Mouse (Mus musculus) c-Kit-negative CD71-positive TER-119-positive erythroid progenitor cells, embryonic 14.5 days (primary cell): ENCODE results near the gene Borcs6.

Experiments used
- DNase-seq: peaks from one replicate; pipeline ENCODE4 v3.0.0-alpha.2; 2013; ENCODE audit warnings: low read depth, low spot score

The Borcs6 gene

DNA sequence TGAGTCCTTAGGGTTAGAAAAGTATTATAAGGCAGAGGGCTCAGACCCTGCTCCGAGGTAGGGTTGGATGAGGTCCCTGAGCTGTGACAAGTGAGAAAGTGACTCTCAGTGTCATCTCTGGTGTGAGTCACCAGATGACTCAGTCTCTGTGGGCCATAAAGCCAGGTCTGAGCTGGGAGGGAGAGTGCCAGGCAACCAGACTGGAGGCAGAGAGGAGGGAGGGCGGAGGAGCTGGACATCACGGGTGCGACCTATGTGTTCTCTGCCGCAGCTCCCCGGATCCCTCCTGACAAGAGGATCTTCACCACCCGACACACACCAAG is 42.8 kb downstream of the Borcs6 start:
- DNase-seq, result no peak

DNA sequence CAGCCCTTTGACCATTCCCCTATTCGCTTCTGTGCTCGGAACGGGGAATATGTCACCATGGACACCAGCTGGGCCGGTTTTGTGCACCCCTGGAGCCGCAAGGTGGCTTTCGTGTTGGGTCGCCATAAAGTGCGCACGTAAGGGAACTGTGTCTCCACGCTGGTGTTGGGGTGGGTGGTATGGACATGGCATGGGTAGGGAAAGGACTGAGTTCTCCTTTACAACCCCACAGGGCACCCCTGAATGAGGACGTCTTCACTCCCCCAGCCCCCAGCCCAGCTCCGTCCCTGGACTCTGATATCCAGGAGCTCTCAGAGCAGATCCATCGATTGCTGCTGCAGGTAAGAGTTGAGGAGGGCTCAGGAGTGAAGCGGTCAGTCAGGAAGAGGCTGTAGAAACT is 43.6 kb downstream of the Borcs6 start:
- DNase-seq, result no peak

DNA sequence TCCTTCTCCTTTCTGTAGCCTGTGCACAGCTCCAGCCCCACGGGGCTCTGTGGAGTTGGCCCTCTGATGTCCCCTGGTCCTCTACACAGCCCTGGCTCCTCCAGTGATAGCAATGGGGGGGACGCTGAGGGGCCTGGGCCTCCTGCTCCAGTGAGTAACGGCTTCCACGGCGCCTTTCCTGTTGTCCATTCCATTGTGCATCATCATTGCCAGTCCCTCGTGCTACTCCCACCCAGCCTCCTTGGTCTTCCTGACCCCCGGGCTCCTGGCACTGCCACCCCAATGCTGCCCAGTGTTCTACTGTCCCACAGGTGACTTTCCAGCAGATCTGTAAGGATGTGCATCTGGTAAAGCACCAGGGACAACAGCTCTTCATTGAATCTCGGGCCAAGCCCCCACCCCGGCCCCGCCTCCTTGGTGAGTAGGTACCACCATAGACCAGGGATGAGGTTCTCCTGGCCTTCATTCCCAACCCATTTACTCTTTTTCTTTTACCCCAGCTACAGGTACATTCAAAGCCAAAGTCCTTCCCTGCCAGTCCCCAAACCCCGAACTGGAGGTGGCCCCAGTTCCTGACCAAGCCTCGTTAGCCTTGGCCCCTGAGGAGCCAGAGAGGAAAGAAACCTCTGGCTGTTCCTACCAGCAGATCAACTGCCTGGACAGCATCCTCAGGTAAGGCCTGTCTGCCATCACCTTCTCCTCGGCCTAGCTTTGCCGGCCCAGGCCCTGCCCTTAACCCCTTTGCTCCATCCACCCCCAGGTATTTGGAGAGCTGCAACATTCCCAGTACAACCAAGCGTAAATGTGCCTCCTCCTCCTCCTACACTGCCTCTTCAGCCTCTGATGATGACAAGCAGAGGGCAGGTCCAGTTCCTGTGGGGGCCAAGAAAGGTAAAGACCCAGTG is 44.3 kb downstream of the Borcs6 start:
- DNase-seq, result no peak

DNA sequence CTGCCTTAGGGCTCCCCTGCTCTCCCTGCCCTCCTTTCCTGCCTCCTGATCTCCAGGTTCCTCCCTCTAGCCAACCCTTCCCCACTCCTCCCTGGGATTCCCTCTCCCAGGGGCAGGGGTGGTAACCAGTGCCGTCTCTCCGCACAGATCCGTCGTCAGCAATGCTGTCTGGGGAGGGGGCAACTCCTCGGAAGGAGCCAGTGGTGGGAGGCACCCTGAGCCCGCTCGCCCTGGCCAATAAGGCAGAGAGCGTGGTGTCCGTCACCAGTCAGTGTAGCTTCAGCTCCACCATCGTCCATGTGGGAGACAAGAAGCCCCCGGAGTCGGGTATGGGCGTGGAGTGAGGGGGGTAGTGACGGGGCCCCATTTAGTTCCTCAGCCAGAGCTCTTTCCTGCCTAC is 45.0 kb downstream of the Borcs6 start:
- DNase-seq, result no peak

DNA sequence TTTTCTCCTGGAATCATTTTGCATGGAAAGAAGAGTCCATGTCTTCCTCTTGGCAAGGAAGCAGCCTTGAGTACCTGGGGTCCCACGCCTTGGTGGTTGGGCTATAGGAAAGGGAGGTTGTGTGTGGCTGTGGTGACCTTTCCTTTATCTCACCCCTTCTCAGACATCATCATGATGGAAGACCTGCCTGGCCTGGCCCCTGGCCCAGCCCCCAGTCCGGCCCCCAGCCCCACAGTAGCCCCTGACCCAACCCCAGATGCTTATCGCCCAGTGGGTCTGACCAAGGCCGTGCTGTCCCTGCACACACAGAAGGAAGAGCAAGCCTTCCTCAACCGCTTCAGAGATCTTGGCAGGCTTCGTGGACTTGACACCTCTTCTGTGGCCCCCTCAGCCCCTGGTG is 45.7 kb downstream of the Borcs6 start:
- DNase-seq, result no peak

DNA sequence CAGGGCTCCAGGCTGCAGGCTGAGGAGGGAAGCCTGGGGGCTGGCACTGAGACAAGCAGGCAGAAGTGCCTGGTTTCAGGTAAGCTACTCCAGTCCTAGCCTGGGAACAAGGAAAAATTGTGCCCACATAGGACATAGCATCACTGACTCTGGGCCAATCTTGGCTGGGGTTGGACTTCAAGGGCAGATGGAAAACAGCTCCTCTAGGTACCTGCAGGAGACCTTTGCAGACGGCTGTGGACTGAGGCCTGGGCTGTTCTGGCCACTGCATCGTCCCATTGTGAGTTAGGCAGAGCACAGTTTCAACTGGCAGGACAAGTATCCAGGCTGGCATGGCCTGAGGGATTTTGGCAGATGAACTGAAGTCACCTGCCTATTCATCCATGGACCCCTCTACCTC is 46.3 kb downstream of the Borcs6 start:
- no peak for DNase-seq

DNA sequence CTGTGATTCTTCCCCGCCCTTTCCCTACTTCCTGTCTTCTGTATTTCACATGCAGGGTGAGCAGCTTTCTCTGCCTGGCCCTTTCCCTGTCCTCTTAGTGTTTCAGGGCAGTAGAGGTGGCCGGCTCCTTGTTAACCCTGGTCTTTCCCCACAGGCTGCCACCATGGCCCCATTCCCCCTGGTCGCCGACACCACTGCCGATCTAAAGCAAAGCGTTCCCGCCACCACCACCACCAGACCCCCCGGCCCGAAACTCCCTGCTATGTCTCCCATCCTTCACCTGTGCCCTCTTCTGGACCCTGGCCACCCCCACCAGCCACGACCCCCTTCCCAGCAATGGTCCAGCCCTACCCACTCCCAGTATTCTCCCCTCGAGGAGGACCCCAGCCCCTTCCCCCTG is 46.8 kb downstream of the Borcs6 start:
- no peak for DNase-seq

DNA sequence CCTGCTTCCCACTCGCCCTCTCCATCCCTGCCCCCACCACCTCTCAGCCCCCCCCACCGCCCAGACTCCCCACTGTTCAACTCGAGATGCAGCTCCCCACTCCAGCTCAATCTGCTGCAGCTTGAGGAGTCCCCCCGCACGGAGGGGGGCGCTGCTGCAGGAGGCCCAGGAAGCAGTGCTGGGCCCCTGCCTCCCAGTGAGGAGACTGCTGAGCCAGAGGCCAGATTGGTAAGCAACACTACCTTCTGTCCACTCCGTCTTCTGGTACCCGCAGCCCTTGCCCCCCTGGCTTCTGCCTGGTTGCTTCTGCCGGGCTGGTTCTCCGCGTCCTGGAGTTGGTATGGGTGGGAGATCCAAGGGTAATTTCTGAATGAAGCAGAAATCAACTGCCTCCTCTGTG is 47.3 kb downstream of the Borcs6 start:
- DNase-seq, result no peak

DNA sequence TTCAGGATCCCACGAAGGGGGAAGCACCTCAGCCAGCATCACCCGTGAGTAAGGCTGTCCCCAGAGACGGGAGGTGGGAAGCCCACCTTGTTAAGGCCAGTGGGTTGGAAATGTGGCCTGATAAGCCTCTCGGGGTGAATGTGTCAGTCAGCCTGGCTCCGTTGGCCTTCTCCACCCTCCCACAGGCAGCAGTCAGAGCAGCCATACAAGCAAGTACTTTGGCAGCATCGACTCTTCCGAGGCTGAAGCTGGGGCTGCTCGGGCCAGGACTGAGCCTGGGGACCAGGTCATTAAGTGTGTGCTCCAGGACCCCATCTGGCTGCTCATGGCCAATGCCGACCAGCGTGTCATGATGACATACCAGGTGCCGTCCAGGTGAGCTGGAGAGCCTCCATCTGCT is 48.2 kb downstream of the Borcs6 start:
- no peak for DNase-seq

DNA sequence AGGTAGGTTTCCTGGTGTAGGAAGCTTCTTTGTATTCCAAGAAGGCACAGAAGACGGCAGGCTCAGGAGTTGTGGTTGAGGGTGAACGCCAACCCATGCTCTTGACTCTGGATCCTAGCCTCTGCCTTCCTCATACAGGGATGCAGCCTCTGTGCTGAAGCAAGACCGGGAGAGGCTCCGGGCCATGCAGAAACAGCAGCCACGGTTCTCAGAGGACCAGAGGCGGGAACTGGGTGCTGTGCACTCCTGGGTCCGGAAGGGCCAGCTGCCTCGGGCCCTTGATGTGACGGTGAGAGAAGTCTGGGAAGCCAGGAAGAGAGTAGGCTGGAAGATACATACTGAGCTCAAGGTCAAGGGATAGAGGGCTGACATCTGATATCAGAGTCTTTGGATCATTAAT is 48.7 kb downstream of the Borcs6 start:
- no peak for DNase-seq

DNA sequence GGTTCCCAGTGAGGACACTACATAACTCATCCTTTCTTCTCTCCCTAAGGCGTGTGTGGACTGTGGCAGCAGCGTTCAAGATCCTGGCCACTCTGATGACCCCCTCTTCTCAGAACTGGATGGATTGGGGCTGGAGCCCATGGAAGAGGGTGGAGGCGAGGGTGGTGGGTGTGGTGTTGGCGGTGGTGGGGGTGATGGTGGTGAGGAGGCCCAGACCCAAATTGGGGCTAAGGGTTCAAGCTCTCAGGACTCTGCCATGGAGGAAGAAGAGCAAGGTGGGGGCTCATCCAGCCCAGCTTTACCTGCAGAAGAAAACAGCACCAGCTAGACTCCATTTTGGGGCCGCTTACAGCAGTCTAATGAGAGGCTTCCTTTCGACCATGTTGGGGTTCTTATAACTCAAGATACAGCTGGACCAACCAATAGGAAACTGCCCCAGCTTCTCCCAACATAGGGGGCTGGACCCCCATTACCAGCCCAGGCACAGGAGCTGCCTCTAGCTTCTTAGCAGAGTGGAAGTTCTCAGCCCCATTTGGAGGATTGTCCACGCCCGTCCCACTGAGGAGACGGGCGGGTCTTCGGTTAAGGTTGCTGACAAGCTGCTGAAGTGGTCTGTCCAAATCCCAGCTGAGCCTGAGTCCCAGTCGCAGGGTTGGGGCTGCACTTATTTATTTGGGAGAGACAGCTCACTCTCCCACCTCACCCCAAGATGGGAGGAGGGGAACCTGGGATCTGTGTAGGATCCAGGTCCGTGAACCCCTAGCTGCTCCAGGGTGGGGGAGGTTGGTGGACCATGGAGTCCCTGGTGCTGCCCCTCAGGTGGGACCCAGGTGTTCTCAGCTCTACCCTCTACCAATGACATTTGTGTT is 49.7 kb downstream of the Borcs6 start:
- DNase-seq, result no peak

DNA sequence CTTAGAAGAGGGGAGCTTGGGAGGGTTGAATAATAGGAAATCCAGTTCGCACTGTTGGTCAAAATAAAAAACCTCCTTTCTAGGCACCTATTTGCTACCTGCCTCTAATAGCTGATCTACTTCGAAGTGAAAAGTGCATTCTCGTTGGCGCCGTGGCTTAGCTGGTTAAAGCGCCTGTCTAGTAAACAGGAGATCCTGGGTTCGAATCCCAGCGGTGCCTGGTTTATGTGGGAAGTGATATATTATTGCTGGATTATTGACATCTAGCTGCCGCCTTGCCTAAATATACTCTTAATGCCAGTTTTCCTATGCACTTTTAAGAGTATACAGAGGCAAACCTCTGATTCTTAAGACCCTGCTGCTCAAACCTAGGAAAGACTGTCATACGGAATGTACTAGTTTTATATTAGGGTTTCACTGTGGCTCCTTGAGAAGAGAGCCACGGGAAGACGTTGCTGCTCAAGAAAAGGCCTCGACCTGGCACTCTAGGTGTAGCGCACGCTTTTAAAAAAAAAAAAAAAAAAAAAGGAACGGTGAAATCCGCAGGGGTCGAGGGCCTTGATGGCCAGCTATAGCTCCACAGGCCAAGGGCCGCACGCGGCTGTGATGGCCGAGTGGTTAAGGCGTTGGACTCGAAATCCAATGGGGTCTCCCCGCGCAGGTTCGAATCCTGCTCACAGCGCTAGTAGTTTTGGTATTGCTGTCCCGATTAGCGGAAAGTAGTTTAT is 51.0 kb downstream of the Borcs6 start:
- peak; percentile 69 for DNase-seq
